Mouse (Mus musculus): ENCODE data around the gene Vmp1. TPM values are rescaled to one million over a fixed set of nuclear protein-coding genes. Genes with fewer than 3 reads are reported as not detected.
A peak's percentile ranks its signal among the peaks of the same experiment; 100 is the strongest.

Vmp1 gene
- total and polyA plus RNA-seq, 3 experiments: 80.9 to 209 (median 167) TPM

GRCm38 (mm10) chr11:86654096-86654495, 29.5 kb downstream of the Vmp1 start:
- H3K4me2 ChIP-seq (ENCODE audit: insufficient read depth, low read depth, poor library complexity, severe bottlenecking): peak overlapping the region; percentile 3; the same call in 1 of the 2 replicates
- DNase-seq (ENCODE audit: extremely low read depth): no peak
- in situ Hi-C loops (cut with MboI; ENCODE audit: low pct_ligation_motif_present, low pct_unique_long_range_greater_than_20kb, low sequenced_read_pairs) (loop anchor here (5.0 to 10.0 kb wide), 2 partner anchors 77 to 351 kb away; no protein-coding TSS in a partner anchor), dilution Hi-C loops (cut with MboI; ENCODE audit: extremely low pct_ligation_motif_present, extremely low pct_unique_long_range_greater_than_20kb, low sequenced_read_pairs) (no loop called here)
- H3K27me3 ChIP-seq (replicated peaks): no peaks in the 10 kb centered on the region
- no peaks in the 10 kb centered on the region for H3K9me3 ChIP-seq (replicated peaks; ENCODE audit: low read length)
- TF ChIP-seq UBTF (IDR thresholded peaks at IDR 0.05; ENCODE audit: low read depth, low read length) (no peak), ZKSCAN1 (IDR thresholded peaks at IDR 0.05; ENCODE audit: borderline replicate concordance, low read depth, low read length) (no peak), RAD21 (IDR thresholded peaks at IDR 0.05; ENCODE audit: low read depth, low read length) (no peak), CTCF (conservative IDR thresholded peaks at IDR 0.05 in 1 of 2, IDR thresholded peaks at IDR 0.05 in 1 of 2; ENCODE audit: low read depth in 2 of 2, low read length in 2 of 2) (no peak), SMC3 (IDR thresholded peaks at IDR 0.05; ENCODE audit: low read depth, low read length) (no peak), IRF4 (IDR thresholded peaks at IDR 0.05; ENCODE audit: low read depth, low read length) (no peak), MEF2A (IDR thresholded peaks at IDR 0.05; ENCODE audit: borderline replicate concordance, low read depth, low read length) (no peak), CHD2 (IDR thresholded peaks at IDR 0.05; ENCODE audit: low read length) (no peak), USF1 (IDR thresholded peaks at IDR 0.05; ENCODE audit: low read depth, low read length) (no peak), EP300 (IDR thresholded peaks at IDR 0.05; ENCODE audit: low read length) (no peak), ELF1 (IDR thresholded peaks at IDR 0.05; ENCODE audit: low read depth, low read length) (no peak), KAT2A (IDR thresholded peaks at IDR 0.05; ENCODE audit: insufficient replicate concordance, low read length) (no peak), E2F4 (IDR thresholded peaks at IDR 0.05; ENCODE audit: insufficient replicate concordance, low read depth, low read length) (no peak), TBP (conservative IDR thresholded peaks at IDR 0.05; ENCODE audit: low read depth, low read length) (no peak), JUND (conservative IDR thresholded peaks at IDR 0.05; ENCODE audit: low read depth, low read length) (no peak), RCOR1 (conservative IDR thresholded peaks at IDR 0.05; ENCODE audit: low read depth, low read length) (no peak)
- H3K4me1 ChIP-seq (ENCODE audit: control insufficient read depth in 1 of 2, insufficient read depth in 2 of 2): peaks cover 12 to 69% of the 10 kb centered on the region in 2 experiments; a peak in 3 of 4 replicates
- no peak overlapping the region; the same call in 1 of the 2 replicates for H3K27ac ChIP-seq (ENCODE audit: insufficient read depth, low read depth)
- peak overlapping the region; percentile 16 for H3K9ac ChIP-seq (ENCODE audit: insufficient read depth, low read depth)
- H3K4me3 ChIP-seq (replicated peaks in 1 of 3; ENCODE audit: low read depth in 2 of 3, low read length in 2 of 3, poor library complexity in 1 of 3): no peak overlapping the region
- peaks cover 4% of the 10 kb centered on the region for H3K79me2 ChIP-seq (replicated peaks; ENCODE audit: control insufficient read depth, extremely low read depth, insufficient read depth, poor library complexity, severe bottlenecking)
- H3K36me3 ChIP-seq (replicated peaks in 1 of 2; ENCODE audit: control insufficient read depth in 1 of 2, insufficient read depth in 1 of 2, low read length in 1 of 2): peaks cover 2 to 26% of the 10 kb centered on the region in 2 experiments

GRCm38 (mm10) chr11:86653446-86653845, 30.2 kb downstream of the Vmp1 start:
- dilution Hi-C loops (cut with MboI; ENCODE audit: extremely low pct_ligation_motif_present, extremely low pct_unique_long_range_greater_than_20kb, low sequenced_read_pairs): no loop called here
- in situ Hi-C loops (cut with MboI; ENCODE audit: low pct_ligation_motif_present, low pct_unique_long_range_greater_than_20kb, low sequenced_read_pairs): loop anchor here (5.0 to 10.0 kb wide), 2 partner anchors 76 to 351 kb away; no protein-coding TSS in a partner anchor
- Histone ChIP-seq H3K9me3 (replicated peaks; ENCODE audit: low read length) (no peaks in the 10 kb centered on the region), H3K79me2 (replicated peaks; ENCODE audit: control insufficient read depth, extremely low read depth, insufficient read depth, poor library complexity, severe bottlenecking) (peaks cover 5% of the 10 kb centered on the region), H3K4me1 (ENCODE audit: control insufficient read depth in 1 of 2, insufficient read depth in 2 of 2) (peaks cover 15 to 76% of the 10 kb centered on the region in 2 experiments; a peak in 3 of 4 replicates), H3K4me3 (replicated peaks in 1 of 3; ENCODE audit: low read depth in 2 of 3, low read length in 2 of 3, poor library complexity in 1 of 3) (no peak overlapping the region), H3K9ac (ENCODE audit: insufficient read depth, low read depth) (peak overlapping the region; percentile 99), H3K4me2 (ENCODE audit: insufficient read depth, low read depth, poor library complexity, severe bottlenecking) (peak overlapping the region; percentile 5; the same call in 1 of the 2 replicates), H3K36me3 (replicated peaks in 1 of 2; ENCODE audit: control insufficient read depth in 1 of 2, insufficient read depth in 1 of 2, low read length in 1 of 2) (peaks cover 2 to 20% of the 10 kb centered on the region in 2 experiments), H3K27ac (ENCODE audit: insufficient read depth, low read depth) (no peak overlapping the region; the same call in 1 of the 2 replicates), H3K27me3 (replicated peaks) (no peaks in the 10 kb centered on the region)
- peak; percentile 89 for DNase-seq (ENCODE audit: extremely low read depth)
- 0 out of 2 replicates have a peak, but pooled peaks have one; percentile 42 for TF ChIP-seq MYC (IDR thresholded peaks at IDR 0.05; ENCODE audit: low read depth, low read length)
- no peak for TF ChIP-seq TBP (conservative IDR thresholded peaks at IDR 0.05; ENCODE audit: low read depth, low read length)
- peak; percentile 73 for TF ChIP-seq JUND (conservative IDR thresholded peaks at IDR 0.05; ENCODE audit: low read depth, low read length)
- TF ChIP-seq HCFC1 (IDR thresholded peaks at IDR 0.05; ENCODE audit: low read depth, low read length): no peak
- no peak for TF ChIP-seq RCOR1 (conservative IDR thresholded peaks at IDR 0.05; ENCODE audit: low read depth, low read length)
- TF ChIP-seq USF1 (IDR thresholded peaks at IDR 0.05; ENCODE audit: low read depth, low read length): no peak
- no peak for TF ChIP-seq CHD2 (IDR thresholded peaks at IDR 0.05; ENCODE audit: low read length)
- peak; percentile 98 for TF ChIP-seq SMC3 (IDR thresholded peaks at IDR 0.05; ENCODE audit: low read depth, low read length)
- TF ChIP-seq PAX5 (IDR thresholded peaks at IDR 0.05; ENCODE audit: low read length): no peak
- no peak for TF ChIP-seq SIN3A (IDR thresholded peaks at IDR 0.05; ENCODE audit: low read length)
- TF ChIP-seq USF2 (conservative IDR thresholded peaks at IDR 0.05; ENCODE audit: low read depth, low read length): no peak
- no peak for TF ChIP-seq EP300 (IDR thresholded peaks at IDR 0.05; ENCODE audit: low read length)
- 0 out of 2 replicates have a peak, but pooled peaks have one; percentile 40 for TF ChIP-seq BHLHE40 (IDR thresholded peaks at IDR 0.05; ENCODE audit: low read depth, low read length)
- TF ChIP-seq ZKSCAN1 (IDR thresholded peaks at IDR 0.05; ENCODE audit: borderline replicate concordance, low read depth, low read length): no peak
- no peak for TF ChIP-seq TCF12 (IDR thresholded peaks at IDR 0.05; ENCODE audit: low read depth, low read length)
- no peak; the same call in 1 of the 2 replicates for TF ChIP-seq MAZ (IDR thresholded peaks at IDR 0.05; ENCODE audit: low read depth, low read length)
- TF ChIP-seq NELFE (IDR thresholded peaks at IDR 0.05; ENCODE audit: low read depth, low read length): no peak
- TF ChIP-seq ELF1 (IDR thresholded peaks at IDR 0.05; ENCODE audit: low read depth, low read length): no peak
- no peak for TF ChIP-seq POLR2AphosphoS2 (IDR thresholded peaks at IDR 0.05; ENCODE audit: low read depth, low read length)
- no peak for TF ChIP-seq KAT2A (IDR thresholded peaks at IDR 0.05; ENCODE audit: insufficient replicate concordance, low read length)
- peak; percentile 51; the same call in 1 of the 2 replicates for TF ChIP-seq IRF4 (IDR thresholded peaks at IDR 0.05; ENCODE audit: low read depth, low read length)
- TF ChIP-seq MEF2A (IDR thresholded peaks at IDR 0.05; ENCODE audit: borderline replicate concordance, low read depth, low read length): peak; percentile 91
- no peak for TF ChIP-seq MXI1 (IDR thresholded peaks at IDR 0.05; ENCODE audit: low read depth, low read length)
- no peak for TF ChIP-seq ZNF384 (IDR thresholded peaks at IDR 0.05; ENCODE audit: low read depth, low read length)
- TF ChIP-seq ZC3H11A (IDR thresholded peaks at IDR 0.05; ENCODE audit: low read depth, low read length): peak; percentile 89

Data from CH12.LX (cell line).